Mouse (Mus musculus) ES-E14 (cell line): ENCODE measurements around the gene Secisbp2l. TPM values are rescaled to one million over a fixed set of nuclear protein-coding genes. Genes with fewer than 3 reads are reported as not detected.

Source experiments
- DNase-seq: peaks from one replicate; pipeline ENCODE4 v3.0.0-alpha.2; 2013; ENCODE audit warnings: low read depth, low spot score
- H3K27ac ChIP-seq: 2 replicates; pipeline ENCODE4 v1.5.1; 2012; ENCODE audit warnings: low read depth, mild to moderate bottlenecking, low read length, moderate library complexity, mixed read lengths; ENCODE audit not compliant: poor library complexity, insufficient read depth, severe bottlenecking
- H3K36me3 ChIP-seq: 2 replicates; pipeline ENCODE4 v1.6.1; 2012; ENCODE audit warnings: mild to moderate bottlenecking, low read length, moderate library complexity, mixed read lengths; ENCODE audit not compliant: control insufficient read depth, poor library complexity, insufficient read depth, severe bottlenecking
- H3K4me1 ChIP-seq, 2 experiments: fragments of 150-350 bp in 1 of 2; sonication (generic) in 1 of 2; 2 replicates each; pipeline ENCODE4 v1.6.1; 2012; ENCODE audit warnings: low read length in 2 of 2, mild to moderate bottlenecking in 1 of 2, mixed read lengths in 1 of 2; ENCODE audit not compliant: control insufficient read depth in 2 of 2, insufficient read depth in 2 of 2, poor library complexity in 1 of 2
- H3K4me3 ChIP-seq, 2 experiments: fragments of 150-350 bp in 1 of 2; sonication (generic) in 1 of 2; 2 replicates each; pipeline ENCODE4 v1.5.1; 2012; ENCODE audit warnings: low read length in 2 of 2, low read depth in 1 of 2, mild to moderate bottlenecking in 1 of 2, mixed read lengths in 1 of 2; ENCODE audit not compliant: insufficient read depth in 1 of 2, poor library complexity in 1 of 2, severe bottlenecking in 1 of 2
- H3K9ac ChIP-seq: 2 replicates; pipeline ENCODE4 v1.6.1; 2012; ENCODE audit warnings: low read depth, mild to moderate bottlenecking, low read length, mixed read lengths; ENCODE audit not compliant: poor library complexity, insufficient read depth, severe bottlenecking
- H3K9me3 ChIP-seq: fragments of 150-350 bp; sonication (generic); 2 replicates; pipeline ENCODE4 v1.6.1; 2012; ENCODE audit warnings: low read depth, mild to moderate bottlenecking, low read length; ENCODE audit not compliant: control insufficient read depth, insufficient read depth
- CHD2 ChIP-seq: IDR thresholded peaks from 2 replicates; pipeline ENCODE4 v1.6.1; 2014; ENCODE audit warnings: mild to moderate bottlenecking, low read depth, low read length, inconsistent platforms
- HCFC1 ChIP-seq: IDR thresholded peaks from 2 replicates; pipeline ENCODE4 v1.6.1; 2012; ENCODE audit warnings: low read length, inconsistent platforms, borderline replicate concordance; ENCODE audit not compliant: insufficient read depth
- MAFK ChIP-seq: IDR thresholded peaks from 2 replicates; pipeline ENCODE4 v1.6.1; 2014; ENCODE audit warnings: mild to moderate bottlenecking, low read depth, low read length, inconsistent platforms; ENCODE audit not compliant: insufficient read depth
- ZC3H11A ChIP-seq: IDR thresholded peaks from 2 replicates; pipeline ENCODE4 v1.6.1; 2012; ENCODE audit warnings: low read depth, mild to moderate bottlenecking, inconsistent platforms, low read length, borderline replicate concordance
- ZNF384 ChIP-seq: IDR thresholded peaks from 2 replicates; pipeline ENCODE4 v1.6.1; 2012; ENCODE audit warnings: low read depth, low read length, inconsistent platforms
- in situ Hi-C, 2 experiments: fragments of 600-800 bp; cut with MboI; formaldehyde crosslinking; loops; one replicate each; pipeline ENCODE4 v1.15.1; 2025; ENCODE audit warnings: low sequenced_read_pairs in 2 of 2, inconsistent platforms in 1 of 2; ENCODE audit not compliant: unreplicated experiment in 2 of 2
- total RNA-seq: library from RNA; depleted of rRNA; stranded (reverse); fragments of 300-350 nt; gene quantifications from 2 replicates; pipeline ENCODE4 v1.2.3, GENCODE M21; 2012

Gene Secisbp2l
- total RNA-seq, 1 experiment = 14.9 TPM

DNA sequence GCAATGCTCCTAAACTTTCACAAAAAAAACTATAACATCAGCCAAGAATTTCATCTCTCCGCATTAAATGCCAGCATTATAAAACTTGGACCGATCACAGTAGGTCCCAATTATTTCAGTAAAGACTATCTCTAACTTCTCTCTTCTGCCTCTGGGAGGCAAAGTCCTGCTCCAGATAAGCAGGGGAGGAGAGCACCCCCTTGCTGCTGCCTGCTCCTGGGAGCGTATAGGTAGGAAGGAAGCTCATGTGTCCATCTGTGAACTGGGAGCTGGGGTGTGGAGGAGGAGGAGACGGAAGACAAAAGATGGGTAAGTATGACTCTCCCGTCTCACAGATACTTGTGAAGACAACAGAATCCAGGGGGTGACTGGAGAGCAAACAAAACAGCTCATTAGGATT is 44.0 kb downstream of the Secisbp2l start:
- no peak overlapping the region for H3K4me3 ChIP-seq
- peaks cover 11% of the 10 kb centered on the region for H3K36me3 ChIP-seq
- TF ChIP-seq MAFK (no peak), CHD2 (no peak), ZC3H11A (no peak), HCFC1 (no peak), ZNF384 (no peak)
- no peak for DNase-seq
- no peaks in the 10 kb centered on the region for H3K4me1 ChIP-seq
- H3K9ac ChIP-seq = no peak overlapping the region
- in situ Hi-C loops = no loop called here
- no peaks in the 10 kb centered on the region for H3K9me3 ChIP-seq
- H3K27ac ChIP-seq = no peak overlapping the region

DNA sequence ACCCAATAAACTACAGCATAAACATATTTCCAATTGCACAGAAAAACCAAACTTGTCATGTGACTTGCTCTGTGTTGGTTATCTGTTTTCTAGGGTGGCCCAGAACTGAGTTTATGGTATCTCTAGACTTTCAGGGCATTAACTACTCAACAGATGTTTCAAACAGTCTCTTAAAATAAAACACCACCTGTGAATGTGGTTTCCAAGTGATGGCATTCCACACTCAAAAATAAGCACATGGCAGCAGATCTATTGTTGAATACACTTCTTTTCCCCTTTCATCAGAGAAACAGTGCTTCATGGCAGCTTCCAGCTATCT is 46.7 kb downstream of the Secisbp2l start:
- Histone ChIP-seq H3K4me3 (no peak overlapping the region), H3K4me1 (peaks cover 0 to 2% of the 10 kb centered on the region in 2 experiments; a peak in 1 of 4 replicates), H3K9me3 (no peaks in the 10 kb centered on the region), H3K36me3 (peaks cover 11% of the 10 kb centered on the region), H3K9ac (no peak overlapping the region), H3K27ac (no peak overlapping the region)
- in situ Hi-C loops = no loop called here
- no peak for TF ChIP-seq MAFK
- TF ChIP-seq HCFC1 = no peak
- TF ChIP-seq ZC3H11A = no peak
- no peak for TF ChIP-seq CHD2
- no peak for TF ChIP-seq ZNF384
- no peak for DNase-seq

DNA sequence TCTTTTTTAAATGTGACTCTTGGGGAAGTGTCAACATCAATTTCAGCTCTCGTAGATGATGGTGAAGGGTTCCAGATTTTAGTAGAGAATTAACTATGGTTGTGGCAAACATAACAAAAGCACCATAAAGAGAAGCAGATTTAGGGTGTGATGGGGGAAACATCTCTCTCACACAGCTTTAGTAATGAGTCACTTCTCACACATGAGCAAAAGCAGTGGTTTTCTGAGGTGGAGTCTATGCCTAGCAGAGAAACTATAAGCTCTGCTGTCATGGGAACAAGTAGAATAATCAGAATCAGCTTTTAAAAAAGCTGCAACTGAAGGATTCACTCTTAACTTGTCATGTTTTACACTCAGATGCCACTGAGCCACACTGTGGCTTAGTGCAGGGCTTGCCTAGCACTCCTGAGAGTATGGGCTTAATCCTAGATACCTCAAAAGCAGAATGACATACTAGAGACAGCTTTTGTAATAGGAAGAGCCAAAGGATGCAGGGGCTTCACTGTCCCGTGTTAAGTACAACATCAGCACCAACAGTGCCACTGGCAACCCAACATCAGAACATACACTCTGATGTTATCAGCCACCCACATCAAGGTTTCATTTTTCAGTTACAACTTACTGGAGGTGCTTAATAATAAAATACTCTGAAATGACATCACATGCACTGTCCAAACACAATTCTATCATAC is 47.2 kb downstream of the Secisbp2l start:
- TF ChIP-seq ZC3H11A = no peak
- no peak for TF ChIP-seq MAFK
- TF ChIP-seq CHD2 = no peak
- TF ChIP-seq HCFC1 = no peak
- TF ChIP-seq ZNF384 = no peak
- Histone ChIP-seq H3K4me3 (no peak overlapping the region), H3K27ac (no peak overlapping the region), H3K4me1 (peaks cover 0 to 2% of the 10 kb centered on the region in 2 experiments; a peak in 1 of 4 replicates), H3K9ac (no peak overlapping the region), H3K9me3 (no peaks in the 10 kb centered on the region), H3K36me3 (peaks cover 9% of the 10 kb centered on the region)
- in situ Hi-C loops = no loop called here
- no peak for DNase-seq

DNA sequence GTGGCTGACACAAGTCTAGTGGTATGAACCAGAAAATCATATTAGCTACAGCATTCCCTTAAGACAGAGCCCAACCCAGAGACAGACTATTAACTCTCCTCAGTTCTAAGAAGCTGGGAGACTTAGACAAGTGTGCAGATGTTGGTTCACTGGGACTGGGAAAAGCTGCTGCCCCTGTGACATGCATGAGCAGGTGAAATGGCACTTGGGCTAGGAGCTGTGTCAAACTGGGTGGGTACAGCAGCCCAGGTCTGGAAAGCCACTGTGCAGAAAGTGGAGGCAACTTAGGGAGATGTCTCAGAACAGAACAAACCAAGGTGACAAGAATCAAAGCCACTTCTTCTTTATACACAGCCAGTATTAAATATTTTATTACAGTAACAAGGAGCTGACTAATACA is 47.9 kb downstream of the Secisbp2l start:
- no peak overlapping the region for H3K27ac ChIP-seq
- peaks cover 0 to 2% of the 10 kb centered on the region in 2 experiments; a peak in 1 of 4 replicates for H3K4me1 ChIP-seq
- DNase-seq = no peak
- in situ Hi-C loops = no loop called here
- H3K4me3 ChIP-seq = no peak overlapping the region
- TF ChIP-seq ZNF384 = no peak
- TF ChIP-seq ZC3H11A = no peak
- TF ChIP-seq MAFK = no peak
- TF ChIP-seq CHD2 = no peak
- no peak for TF ChIP-seq HCFC1
- H3K36me3 ChIP-seq = peaks cover 4% of the 10 kb centered on the region
- no peak overlapping the region for H3K9ac ChIP-seq
- no peaks in the 10 kb centered on the region for H3K9me3 ChIP-seq
